Mouse (Mus musculus) midbrain, embryonic 12.5 days (tissue): ENCODE results near the gene Tsks. TPM values are rescaled to one million over a fixed set of nuclear protein-coding genes. Genes with fewer than 3 reads are reported as not detected.
A peak's percentile ranks its signal among the peaks of the same experiment; 100 is the strongest.

Source experiments
- ATAC-seq: fragments of 200-750 bp; cut with Nextera tagmentation; 2 replicates; pipeline ENCODE4 v1.8.0; 2017; ENCODE audit warnings: low read depth, moderate TSS enrichment, moderate library complexity; ENCODE audit not compliant: low FRiP score
- H3K27ac ChIP-seq: fragments of 300-500 bp; sonication (generic); replicated peaks from 2 replicates; pipeline ENCODE4 v1.5.1; 2016; ENCODE audit warnings: mild to moderate bottlenecking
- H3K27me3 ChIP-seq: fragments of 300-500 bp; sonication (generic); 2 replicates; pipeline ENCODE4 v1.6.1; 2016; ENCODE audit warnings: mild to moderate bottlenecking
- H3K36me3 ChIP-seq: fragments of 300-500 bp; sonication (generic); 2 replicates; pipeline ENCODE4 v1.6.1; 2016
- H3K4me1 ChIP-seq: fragments of 300-500 bp; sonication (generic); 2 replicates; pipeline ENCODE4 v1.6.1; 2016
- H3K4me2 ChIP-seq: fragments of 300-500 bp; sonication (generic); replicated peaks from 2 replicates; pipeline ENCODE4 v1.6.1; 2016; ENCODE audit warnings: mild to moderate bottlenecking, moderate library complexity
- H3K4me3 ChIP-seq: fragments of 300-500 bp; sonication (generic); 2 replicates; pipeline ENCODE4 v1.5.1; 2016; ENCODE audit warnings: mild to moderate bottlenecking
- H3K9ac ChIP-seq: fragments of 300-500 bp; sonication (generic); replicated peaks from 2 replicates; pipeline ENCODE4 v1.6.1; 2016; ENCODE audit warnings: mild to moderate bottlenecking, moderate library complexity
- H3K9me3 ChIP-seq: fragments of 300-500 bp; sonication (generic); 2 replicates; pipeline ENCODE4 v1.6.1; 2016; ENCODE audit warnings: mild to moderate bottlenecking
- WGBS: fragments of 180-500 bp; shearing (Covaris S2); methylation state at CpG from one replicate; pipeline ENCODE4 v1.1.7; 2016; 5-methylcytosine and 5-hydroxymethylcytosine counted together
- polyA plus RNA-seq: library from polyadenylated mRNA; unstranded; fragments of >200 nt; fragmentation: Nextera tagmentation; extraction: Ambion mirVana; gene quantifications from 2 replicates; pipeline ENCODE4 v1.2.1, GENCODE M21; 2016

The Tsks gene
- polyA plus RNA-seq, 1 experiment from 2014 or later, result 0.20 TPM

- Histone ChIP-seq H3K4me1 (peaks cover 35% of the 10 kb centered on the region), H3K4me2 (no peak overlapping the region), H3K9me3 (no peaks in the 10 kb centered on the region), H3K27ac (0 out of 2 replicates have a peak overlapping the region, but pooled peaks have one; percentile 15), H3K4me3 (no peak overlapping the region), H3K9ac (0 out of 2 replicates have a peak overlapping the region, but pooled peaks have one; percentile 6), H3K27me3 (no peaks in the 10 kb centered on the region), H3K36me3 (peaks cover 60% of the 10 kb centered on the region)
- WGBS, result 88% methylated on average over 21 of the region's 21 CpGs
- ATAC-seq, result no peak
Measured at GRCm38 (mm10) chr7:45000539-45001114, 57.6 kb downstream of the Tsks start.

- WGBS, result 93% methylated on average over 7 of the region's 7 CpGs
- Histone ChIP-seq H3K27ac (no peak overlapping the region), H3K36me3 (peaks cover 78% of the 10 kb centered on the region), H3K4me2 (no peak overlapping the region), H3K9me3 (no peaks in the 10 kb centered on the region), H3K4me3 (no peak overlapping the region), H3K4me1 (peaks cover 21% of the 10 kb centered on the region), H3K9ac (no peak overlapping the region), H3K27me3 (no peaks in the 10 kb centered on the region)
- ATAC-seq, result no peak
Measured at GRCm38 (mm10) chr7:45002440-45002839, 59.4 kb downstream of the Tsks start.

GRCm38 (mm10) chr7:45004546-45004945, 61.5 kb downstream of the Tsks start:
- 76% methylated on average over 3 of the region's 3 CpGs for WGBS
- Histone ChIP-seq H3K9me3 (no peaks in the 10 kb centered on the region), H3K4me1 (peaks cover 4% of the 10 kb centered on the region), H3K36me3 (peaks cover 98% of the 10 kb centered on the region), H3K9ac (no peak overlapping the region), H3K4me3 (no peak overlapping the region), H3K27me3 (no peaks in the 10 kb centered on the region), H3K27ac (no peak overlapping the region), H3K4me2 (no peak overlapping the region)
- no peak for ATAC-seq

- Histone ChIP-seq H3K9me3 (no peaks in the 10 kb centered on the region), H3K27ac (no peak overlapping the region), H3K4me2 (no peak overlapping the region), H3K36me3 (peaks cover 98% of the 10 kb centered on the region), H3K27me3 (no peaks in the 10 kb centered on the region), H3K4me3 (no peak overlapping the region), H3K9ac (no peak overlapping the region), H3K4me1 (no peaks in the 10 kb centered on the region)
- WGBS, result 94% methylated on average over 6 of the region's 6 CpGs
- no peak for ATAC-seq
Measured at GRCm38 (mm10) chr7:45005321-45005992, 62.5 kb downstream of the Tsks start.

- Histone ChIP-seq H3K4me1 (no peaks in the 10 kb centered on the region), H3K4me3 (no peak overlapping the region), H3K9ac (no peak overlapping the region), H3K4me2 (no peak overlapping the region), H3K36me3 (peaks cover 94% of the 10 kb centered on the region), H3K9me3 (no peaks in the 10 kb centered on the region), H3K27me3 (no peaks in the 10 kb centered on the region), H3K27ac (no peak overlapping the region)
- ATAC-seq, result no peak
- WGBS, result 97% methylated on average over 12 of the region's 12 CpGs
Measured at GRCm38 (mm10) chr7:45006503-45006902, 63.5 kb downstream of the Tsks start.

- H3K9me3 ChIP-seq, result no peaks in the 10 kb centered on the region
- no peak overlapping the region for H3K9ac ChIP-seq
- H3K36me3 ChIP-seq, result peaks cover 94% of the 10 kb centered on the region
- no peaks in the 10 kb centered on the region for H3K27me3 ChIP-seq
- ATAC-seq, result no peak
- no peak overlapping the region for H3K4me3 ChIP-seq
- WGBS, result 97% methylated on average over 29 of the region's 29 CpGs
- H3K4me2 ChIP-seq, result no peak overlapping the region
- no peaks in the 10 kb centered on the region for H3K4me1 ChIP-seq
- H3K27ac ChIP-seq, result no peak overlapping the region
Measured at GRCm38 (mm10) chr7:45007141-45007540, 64.1 kb downstream of the Tsks start.

Other genes with a start within 250 kb of the Tsks start
- not detected in 2 replicates for gene Izumo2, start 234.5 kb upstream of the Tsks start, polyA plus RNA-seq
- gene Vrk3, start 194.8 kb upstream of the Tsks start, polyA plus RNA-seq, result 38.4 and 43.7 TPM in 2 replicates
- 2.9 and 3.5 TPM in 2 replicates for gene Zfp473, start 192.2 kb upstream of the Tsks start, polyA plus RNA-seq
- 84.9 and 93.4 TPM in 2 replicates for gene Nup62, start 127.1 kb upstream of the Tsks start, polyA plus RNA-seq
- 1.4 TPM in 2 replicates for gene Il4i1, start 126.8 kb upstream of the Tsks start, polyA plus RNA-seq
- gene Atf5, start 126.5 kb upstream of the Tsks start, polyA plus RNA-seq, result 5.6 and 6.3 TPM in 2 replicates
- 92.0 and 99.2 TPM in 2 replicates for gene Akt1s1, start 94.2 kb upstream of the Tsks start, polyA plus RNA-seq
- 97.5 and 101 TPM in 2 replicates for gene Tbc1d17, start 94.1 kb upstream of the Tsks start, polyA plus RNA-seq
- 36.4 and 44.0 TPM in 2 replicates for gene Pnkp, start 86.1 kb upstream of the Tsks start, polyA plus RNA-seq
- gene Ptov1, start 73.4 kb upstream of the Tsks start, polyA plus RNA-seq, result 605 and 652 TPM in 2 replicates
- 177 and 180 TPM in 2 replicates for gene Med25, start 50.5 kb upstream of the Tsks start, polyA plus RNA-seq
- 25.8 and 29.7 TPM in 2 replicates for gene Fuz, start 47.1 kb upstream of the Tsks start, polyA plus RNA-seq
- 91.0 and 92.9 TPM in 2 replicates for gene Ap2a1, start 13.7 kb upstream of the Tsks start, polyA plus RNA-seq
- 40.6 and 43.7 TPM in 2 replicates for gene Cpt1c, start 31.6 kb downstream of the Tsks start, polyA plus RNA-seq
- 643 and 658 TPM in 2 replicates for gene Prmt1, start 43.4 kb downstream of the Tsks start, polyA plus RNA-seq
- 66.7 and 70.6 TPM in 2 replicates for gene Irf3, start 54.4 kb downstream of the Tsks start, polyA plus RNA-seq
- 50.5 and 54.7 TPM in 2 replicates for gene Bcl2l12, start 55.5 kb downstream of the Tsks start, polyA plus RNA-seq
- 48.1 and 52.4 TPM in 2 replicates for gene Scaf1, start 73.2 kb downstream of the Tsks start, polyA plus RNA-seq
- 15.6 and 17.3 TPM in 2 replicates for gene Rras, start 74.8 kb downstream of the Tsks start, polyA plus RNA-seq
- gene Prr12, start 109.7 kb downstream of the Tsks start, polyA plus RNA-seq, result 13.7 and 14.1 TPM in 2 replicates
- gene Nosip, start 119.2 kb downstream of the Tsks start, polyA plus RNA-seq, result 53.6 and 54.6 TPM in 2 replicates
- gene Prrg2, start 119.5 kb downstream of the Tsks start, polyA plus RNA-seq, result 15.9 and 17.8 TPM in 2 replicates
- 106 and 151 TPM in 2 replicates for gene Rcn3, start 149.0 kb downstream of the Tsks start, polyA plus RNA-seq
- gene Fcgrt, start 160.6 kb downstream of the Tsks start, polyA plus RNA-seq, result 17.3 and 25.9 TPM in 2 replicates
- 1,160 and 1,195 TPM in 2 replicates for gene Rps11, start 181.2 kb downstream of the Tsks start, polyA plus RNA-seq
- gene Rpl13a, start 185.6 kb downstream of the Tsks start, polyA plus RNA-seq, result 1,022 and 1,026 TPM in 2 replicates
- 0.25 and 0.45 TPM in 2 replicates for gene Gm45713, start 193.0 kb downstream of the Tsks start, polyA plus RNA-seq
- gene Flt3l, start 193.2 kb downstream of the Tsks start, polyA plus RNA-seq, result 0.64 and 1.2 TPM in 2 replicates
- gene Pih1d1, start 211.1 kb downstream of the Tsks start, polyA plus RNA-seq, result 92.3 and 103 TPM in 2 replicates
- gene Aldh16a1, start 211.4 kb downstream of the Tsks start, polyA plus RNA-seq, result 38.0 and 39.4 TPM in 2 replicates
- 0.61 and 1.0 TPM in 2 replicates for gene Slc17a7, start 220.7 kb downstream of the Tsks start, polyA plus RNA-seq
- gene Gfy, start 236.4 kb downstream of the Tsks start, polyA plus RNA-seq, result not detected in 2 replicates
- gene Pth2, start 237.8 kb downstream of the Tsks start, polyA plus RNA-seq, result 1.3 and 2.4 TPM in 2 replicates